Mouse (Mus musculus): ENCODE measurements around the gene Rag2.

DNA sequence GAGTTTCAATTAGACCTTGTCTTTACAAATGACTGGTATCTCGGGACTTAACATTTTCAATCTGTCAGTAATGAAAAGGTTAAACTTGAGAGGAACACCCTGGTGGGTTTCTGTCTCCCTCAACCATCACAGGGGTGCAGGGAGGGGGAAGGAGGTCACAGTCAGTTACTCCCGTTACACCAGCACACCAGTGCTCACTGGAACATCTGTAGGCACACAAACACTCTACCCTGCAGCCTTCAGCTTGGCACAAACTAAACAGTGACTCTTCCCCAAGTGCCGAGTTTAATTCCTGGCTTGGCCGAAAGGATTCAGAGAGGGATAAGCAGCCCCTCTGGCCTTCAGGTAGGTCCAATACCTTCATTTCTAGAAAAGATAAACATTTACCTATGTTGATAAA is at the start of gene Rag2:
- TF ChIP-seq CTCF (IDR thresholded peaks at IDR 0.05) (no peak), EP300 (IDR thresholded peaks at IDR 0.05) (no peak)
